Mouse (Mus musculus): ENCODE results near the gene Rnase12.

DNA sequence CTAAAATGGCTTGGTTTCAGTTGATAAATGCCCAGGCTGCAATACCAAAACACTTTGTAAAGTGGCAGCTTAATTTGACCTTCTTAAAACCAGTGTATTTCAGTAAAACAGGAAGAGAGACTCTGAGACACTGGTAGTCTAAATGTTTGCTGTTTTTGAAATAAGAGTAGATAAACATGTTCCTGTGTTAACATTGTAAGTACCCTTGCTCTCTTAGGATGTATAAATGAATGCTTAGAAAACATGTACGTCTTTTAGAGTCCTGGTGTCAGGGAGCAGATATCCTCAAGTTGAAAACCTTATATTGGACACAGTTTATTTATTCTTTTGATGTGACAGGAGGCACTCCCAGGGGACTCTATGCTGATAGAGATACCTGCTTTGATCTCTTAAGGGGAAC is 22.3 kb downstream of the Rnase12 start:
- no peak for TF ChIP-seq CTCF (IDR thresholded peaks at IDR 0.05; ENCODE audit: low read depth)
- no peak for TF ChIP-seq EP300 (IDR thresholded peaks at IDR 0.05; ENCODE audit: low read depth)
